Mouse (Mus musculus): ENCODE measurements around the gene Tln1.

The Tln1 gene

GRCm38 (mm10) chr4:43546375-43547047 is 16.0 kb downstream of the Tln1 start:
- 81% methylated on average over 12 of the region's 12 CpGs for whole genome bisulfite sequencing

- WGBS, result 84% methylated on average over 3 of the region's 3 CpGs
These were observed 20.4 kb downstream of the Tln1 start for GRCm38 (mm10) chr4:43542044-43542443.

GRCm38 (mm10) chr4:43536031-43536430 is 26.5 kb downstream of the Tln1 start:
- WGBS, result 89% methylated on average over 9 of the region's 9 CpGs

GRCm38 (mm10) chr4:43535628-43536027 is 26.9 kb downstream of the Tln1 start:
- 91% methylated on average over 8 of the region's 8 CpGs for WGBS

GRCm38 (mm10) chr4:43533270-43533669 is 29.2 kb downstream of the Tln1 start:
- 85% methylated on average over 9 of the region's 9 CpGs for WGBS

- WGBS, result 20% methylated on average over 7 of the region's 7 CpGs
These were observed 31.9 kb downstream of the Tln1 start for GRCm38 (mm10) chr4:43530581-43530980.

- WGBS, result 41% methylated on average over 8 of the region's 8 CpGs
These were observed 32.4 kb downstream of the Tln1 start for GRCm38 (mm10) chr4:43530081-43530501.

- 84% methylated on average over 9 of the region's 9 CpGs for WGBS
These were observed 34.0 kb downstream of the Tln1 start for GRCm38 (mm10) chr4:43528487-43528886.

- WGBS, result 75% methylated on average over 5 of the region's 5 CpGs
These were observed 34.6 kb downstream of the Tln1 start for GRCm38 (mm10) chr4:43527880-43528279.

- 21% methylated on average over 6 of the region's 6 CpGs for WGBS
These were observed 42.5 kb downstream of the Tln1 start for GRCm38 (mm10) chr4:43519956-43520355.

- WGBS, result 24% methylated on average over 10 of the region's 10 CpGs
These were observed 42.9 kb downstream of the Tln1 start for GRCm38 (mm10) chr4:43519551-43519950.

- 77% methylated on average over 11 of the region's 11 CpGs for WGBS
These were observed 46.5 kb downstream of the Tln1 start for GRCm38 (mm10) chr4:43515764-43516708.

GRCm38 (mm10) chr4:43513791-43514190 is 48.7 kb downstream of the Tln1 start:
- WGBS, result 90% methylated on average over 4 of the region's 4 CpGs

- WGBS, result 95% methylated on average over 4 of the region's 4 CpGs
These were observed 49.2 kb downstream of the Tln1 start for GRCm38 (mm10) chr4:43513300-43513699.

- 82% methylated on average over 7 of the region's 7 CpGs for WGBS
These were observed 49.8 kb downstream of the Tln1 start for GRCm38 (mm10) chr4:43512653-43513052.

GRCm38 (mm10) chr4:43511675-43512454 is 50.6 kb downstream of the Tln1 start:
- WGBS, result 78% methylated on average over 19 of the region's 19 CpGs

- WGBS, result 53% methylated on average over 9 of the region's 9 CpGs
These were observed 53.4 kb downstream of the Tln1 start for GRCm38 (mm10) chr4:43509109-43509508.

- WGBS, result 14% methylated on average over 13 of the region's 13 CpGs
These were observed 53.9 kb downstream of the Tln1 start for GRCm38 (mm10) chr4:43508666-43508997.

- 18% methylated on average over 22 of the region's 22 CpGs for WGBS
These were observed 54.4 kb downstream of the Tln1 start for GRCm38 (mm10) chr4:43507938-43508665.

- 61% methylated on average over 9 of the region's 9 CpGs for WGBS
These were observed 55.8 kb downstream of the Tln1 start, which contains the start of gene Car9 for GRCm38 (mm10) chr4:43506536-43507185. Gene Car9, plus strand, starts transcription at chr4:43506966.

- 72% methylated on average over 8 of the region's 8 CpGs for WGBS
These were observed 56.4 kb downstream of the Tln1 start for GRCm38 (mm10) chr4:43506074-43506473.
